Mouse (Mus musculus) megakaryocyte, embryonic 14.5 days (primary cell): ENCODE data around the gene Chadl.

Experiments used
- FLI1 ChIP-seq: IDR thresholded peaks from 2 replicates; pipeline ENCODE4 v1.6.1; 2012; ENCODE audit warnings: low read length, inconsistent platforms, mixed read lengths
- GATA1 ChIP-seq: IDR thresholded peaks from 3 replicates; pipeline ENCODE4 v1.6.1; 2012; ENCODE audit warnings: mixed read lengths, low read length, inconsistent platforms, borderline replicate concordance

GRCm38 (mm10) chr15:81735075-81735474 is 38.0 kb upstream of the Chadl start:
- no peak for TF ChIP-seq GATA1
- no peak for TF ChIP-seq FLI1
